ENCODE assay signal across 9 mouse cellular contexts in genomic region chr9:21511052-21511451, GRCm38 (mm10). TPM values are rescaled to one million over a fixed set of nuclear protein-coding genes. Genes with fewer than 3 reads are reported as not detected.
DNase-seq lines count a peak whose midpoint lies in the region; ATAC-seq and TF ChIP-seq lines count a peak whose summit lies in the region.
"Had no signal": no experiment of that assay in that cellular context is flagged by ENCODE, and none has a peak within 500 bp of the region (broad histone marks: within the 10 kb centered on the region; RNA-seq: fewer than 3 reads in every experiment).

No protein-coding gene starts in this region.

- no peaks in the 10 kb centered on the region for H3K27me3 ChIP-seq in heart, embryonic 11.5 days (ENCODE audit: control insufficient read depth, insufficient read depth, low read length)
- H3K27me3 ChIP-seq in ES-Bruce4 (ENCODE audit: control insufficient read depth, insufficient read depth, low read length, poor library complexity, severe bottlenecking): no peaks in the 10 kb centered on the region
- no peaks in the 10 kb centered on the region for H3K27me3 ChIP-seq in forebrain, embryonic 15.5 days
- no peaks in the 10 kb centered on the region for H3K27me3 ChIP-seq in liver, embryonic 16.5 days (ENCODE audit: control insufficient read depth, insufficient read depth, low read depth, low read length)

- H3K27ac ChIP-seq in heart, embryonic 11.5 days (ENCODE audit: low read depth, low read length): 0 out of 2 replicates have a peak overlapping the region, but pooled peaks have one; percentile 80
- peak overlapping the region; percentile 60 for H3K27ac ChIP-seq in ES-Bruce4 (ENCODE audit: insufficient read depth, low read length)
- H3K27ac ChIP-seq in forebrain, embryonic 15.5 days (replicated peaks): peak overlapping the region; percentile 95
- H3K27ac ChIP-seq in liver, embryonic 16.5 days (ENCODE audit: low read length): peak overlapping the region; percentile 88

- no peak for TF ChIP-seq EP300 in ES-Bruce4 (IDR thresholded peaks at IDR 0.05; ENCODE audit: insufficient read depth, low read depth, low read length)

- ATAC-seq in heart, embryonic 11.5 days (replicated peaks; ENCODE audit: insufficient number of reproducible peaks, low FRiP score, low TSS enrichment): no peak
- ATAC-seq in forebrain, embryonic 15.5 days (replicated peaks): no peak
- ATAC-seq in liver, embryonic 16.5 days (ENCODE audit: low read depth): no peak
- no peak for ATAC-seq in megakaryocyte-erythroid progenitor cell, adult 5-6 weeks (replicated peaks; ENCODE audit: low FRiP score, low TSS enrichment, poor library complexity, severe bottlenecking)

- no peak for DNase-seq in heart, adult 18-20 months
- no peak for DNase-seq in right cerebral cortex, postnatal 14 days
- no peak for DNase-seq in ovary, postnatal 14 days (ENCODE audit: low spot score)
- DNase-seq: layer of hippocampus, adult 9-11 months had no signal

- WGBS in heart, embryonic 11.5 days (ENCODE audit: insufficient replicate concordance): 77% methylated on average over 9 of the region's 9 CpGs
- WGBS in forebrain, embryonic 15.5 days: 83% methylated on average over 9 of the region's 9 CpGs
- WGBS in liver, embryonic 16.5 days (ENCODE audit: insufficient replicate concordance): 61% methylated on average over 9 of the region's 9 CpGs

- peaks cover 12% of the 10 kb centered on the region for H3K4me1 ChIP-seq in heart, embryonic 11.5 days (ENCODE audit: control insufficient read depth, insufficient read depth, low read length)
- no peaks in the 10 kb centered on the region for H3K4me1 ChIP-seq in ES-Bruce4 (ENCODE audit: control insufficient read depth, insufficient read depth, low read length)
- H3K4me1 ChIP-seq in forebrain, embryonic 15.5 days: peaks cover 18% of the 10 kb centered on the region
- peaks cover 17% of the 10 kb centered on the region for H3K4me1 ChIP-seq in liver, embryonic 16.5 days (ENCODE audit: control insufficient read depth, low read depth, low read length)

- TF ChIP-seq POLR2A in ES-Bruce4 (IDR thresholded peaks at IDR 0.05; ENCODE audit: insufficient read depth, low read length): no peak

- peak overlapping the region; percentile 78 for H3K4me2 ChIP-seq in heart, embryonic 11.5 days
- peak overlapping the region; percentile 61 for H3K4me2 ChIP-seq in forebrain, embryonic 15.5 days (replicated peaks)
- H3K4me2 ChIP-seq in liver, embryonic 16.5 days (ENCODE audit: low read depth, low read length): peak overlapping the region; percentile 73

- peak overlapping the region; percentile 69 for H3K4me3 ChIP-seq in heart, embryonic 11.5 days (ENCODE audit: low read depth, low read length)
- H3K4me3 ChIP-seq in ES-Bruce4 (ENCODE audit: low read depth, low read length): peak overlapping the region; percentile 95
- H3K4me3 ChIP-seq in forebrain, embryonic 15.5 days: peak overlapping the region; percentile 84
- H3K4me3 ChIP-seq in liver, embryonic 16.5 days (ENCODE audit: low read depth, low read length): peak overlapping the region; percentile 82

- H3K9ac ChIP-seq in heart, embryonic 11.5 days (ENCODE audit: low read depth, low read length): peak overlapping the region; percentile 72
- H3K9ac ChIP-seq in ES-Bruce4 (ENCODE audit: low read depth, poor library complexity, severe bottlenecking): peak overlapping the region; percentile 86
- H3K9ac ChIP-seq in forebrain, embryonic 15.5 days (replicated peaks): peak overlapping the region; percentile 78
- peak overlapping the region; percentile 47 for H3K9ac ChIP-seq in liver, embryonic 16.5 days (ENCODE audit: low read depth, low read length)

- no peak for TF ChIP-seq CTCF in ES-Bruce4 (IDR thresholded peaks at IDR 0.05; ENCODE audit: low read depth, low read length)

- H3K36me3 ChIP-seq in heart, embryonic 11.5 days (ENCODE audit: control insufficient read depth, insufficient read depth, low read length): peaks cover 20% of the 10 kb centered on the region
- peaks cover 15% of the 10 kb centered on the region for H3K36me3 ChIP-seq in ES-Bruce4 (ENCODE audit: control insufficient read depth, insufficient read depth, low read length, poor library complexity, severe bottlenecking)
- H3K36me3 ChIP-seq in forebrain, embryonic 15.5 days: peaks cover 26% of the 10 kb centered on the region
- peaks cover 5% of the 10 kb centered on the region for H3K36me3 ChIP-seq in liver, embryonic 16.5 days (ENCODE audit: control insufficient read depth, insufficient read depth)

- no peaks in the 10 kb centered on the region for H3K9me3 ChIP-seq in heart, embryonic 11.5 days (replicated peaks; ENCODE audit: control insufficient read depth, low read length)
- no peaks in the 10 kb centered on the region; the same call in 1 of the 2 replicates for H3K9me3 ChIP-seq in ES-Bruce4 (replicated peaks; ENCODE audit: control insufficient read depth, insufficient read depth, low read length, poor library complexity, severe bottlenecking)
- no peaks in the 10 kb centered on the region for H3K9me3 ChIP-seq in forebrain, embryonic 15.5 days
- no peaks in the 10 kb centered on the region for H3K9me3 ChIP-seq in liver, embryonic 16.5 days (replicated peaks; ENCODE audit: control insufficient read depth, low read length)

RNA-seq across cellular contexts. Expression of gene Tmed1, which starts 1.0 kb away (rescaled TPM):
- polyA plus RNA-seq in heart, embryonic 11.5 days (2014; fragmentation: Nextera tagmentation; extraction: Ambion mirVana): 79.8 and 80.9 TPM in 2 replicates
- 10 to 100 TPM; 45.3 to 50.9 TPM for total RNA-seq in heart, adult 18-20 months (2021)
- polyA plus RNA-seq in ES-Bruce4 (2011; ENCODE audit: insufficient read depth, insufficient read length, low read depth, missing spikeins): 28.0 and 29.2 TPM in 2 replicates
- 56.4 and 57.7 TPM in 2 replicates for polyA plus RNA-seq in forebrain, embryonic 15.5 days (2015; fragmentation: Nextera tagmentation; extraction: Ambion mirVana)
- 27.3 and 29.8 TPM in 2 replicates for polyA plus RNA-seq in liver, embryonic 16.5 days (2015; fragmentation: Nextera tagmentation; extraction: Ambion mirVana)
- total RNA-seq in megakaryocyte-erythroid progenitor cell, adult 5-6 weeks (2014; fragmentation: Nextera tagmentation): 17.0 and 26.4 TPM in 2 replicates
- total RNA-seq in megakaryocyte-erythroid progenitor cell, adult 5-6 weeks (2017): 13.5 and 14.6 TPM in 2 replicates

RNA-seq across cellular contexts. Expression of gene AB124611, which starts 14.9 kb away (rescaled TPM):
- 1.5 and 1.7 TPM in 2 replicates for polyA plus RNA-seq in heart, embryonic 11.5 days (2014; fragmentation: Nextera tagmentation; extraction: Ambion mirVana)
- 1 to 10 TPM; 1.2 to 2.9 TPM for total RNA-seq in heart, adult 18-20 months (2021)
- not detected in 2 replicates for polyA plus RNA-seq in ES-Bruce4 (2011; ENCODE audit: insufficient read depth, insufficient read length, low read depth, missing spikeins)
- polyA plus RNA-seq in forebrain, embryonic 15.5 days (2015; fragmentation: Nextera tagmentation; extraction: Ambion mirVana): 3.0 and 3.8 TPM in 2 replicates
- 9.6 and 11.3 TPM in 2 replicates for polyA plus RNA-seq in liver, embryonic 16.5 days (2015; fragmentation: Nextera tagmentation; extraction: Ambion mirVana)
- total RNA-seq in megakaryocyte-erythroid progenitor cell, adult 5-6 weeks (2014; fragmentation: Nextera tagmentation): 2.5 and 5.3 TPM in 2 replicates
- total RNA-seq in megakaryocyte-erythroid progenitor cell, adult 5-6 weeks (2017): 1.8 and 11.3 TPM in 2 replicates

RNA-seq across cellular contexts. Expression of gene Carm1, which starts 35.6 kb away (rescaled TPM):
- 44.0 and 47.2 TPM in 2 replicates for polyA plus RNA-seq in heart, embryonic 11.5 days (2014; fragmentation: Nextera tagmentation; extraction: Ambion mirVana)
- total RNA-seq in heart, adult 18-20 months (2021): 10 to 100 TPM; 57.7 to 61.2 TPM
- 112 and 122 TPM in 2 replicates for polyA plus RNA-seq in ES-Bruce4 (2011; ENCODE audit: insufficient read depth, insufficient read length, low read depth, missing spikeins)
- 37.3 and 46.0 TPM in 2 replicates for polyA plus RNA-seq in forebrain, embryonic 15.5 days (2015; fragmentation: Nextera tagmentation; extraction: Ambion mirVana)
- 7.0 and 9.3 TPM in 2 replicates for polyA plus RNA-seq in liver, embryonic 16.5 days (2015; fragmentation: Nextera tagmentation; extraction: Ambion mirVana)
- 95.2 and 131 TPM in 2 replicates for total RNA-seq in megakaryocyte-erythroid progenitor cell, adult 5-6 weeks (2014; fragmentation: Nextera tagmentation)
- 24.9 and 46.0 TPM in 2 replicates for total RNA-seq in megakaryocyte-erythroid progenitor cell, adult 5-6 weeks (2017)
